Mouse (Mus musculus) telencephalon, adult 2 months (tissue): Measurements from ENCODE around the gene Il9.
A peak's percentile ranks its signal among the peaks of the same experiment; 100 is the strongest.

Source experiments
- DNase-seq: peaks from one replicate; pipeline ENCODE4 v3.0.0-alpha.2; 2011; ENCODE audit warnings: low read depth, low spot score

Il9 gene

DNA sequence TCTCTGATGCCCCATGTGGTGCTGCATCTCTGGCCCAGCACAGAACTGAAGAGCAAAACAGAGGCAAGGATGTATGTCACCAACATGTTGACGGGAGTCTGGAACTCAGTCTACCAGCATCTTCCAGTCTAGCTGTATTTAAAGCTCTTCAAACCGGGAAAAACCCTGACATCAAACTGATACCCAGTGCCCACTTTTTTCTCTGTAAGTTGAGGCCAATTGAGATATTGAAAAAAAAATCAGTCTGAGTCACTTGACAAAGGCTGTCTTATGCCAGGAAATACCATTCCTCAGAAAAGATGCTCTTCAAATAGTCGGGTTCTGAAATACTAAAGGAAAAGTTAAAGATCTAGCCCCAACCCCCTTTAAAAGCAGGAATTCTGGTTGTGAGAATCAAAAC is at the start of gene Il9:
Gene Il9 (minus strand): TSS at position 101 of the 400 bp plus-strand sequence.
- no peak for DNase-seq

DNA sequence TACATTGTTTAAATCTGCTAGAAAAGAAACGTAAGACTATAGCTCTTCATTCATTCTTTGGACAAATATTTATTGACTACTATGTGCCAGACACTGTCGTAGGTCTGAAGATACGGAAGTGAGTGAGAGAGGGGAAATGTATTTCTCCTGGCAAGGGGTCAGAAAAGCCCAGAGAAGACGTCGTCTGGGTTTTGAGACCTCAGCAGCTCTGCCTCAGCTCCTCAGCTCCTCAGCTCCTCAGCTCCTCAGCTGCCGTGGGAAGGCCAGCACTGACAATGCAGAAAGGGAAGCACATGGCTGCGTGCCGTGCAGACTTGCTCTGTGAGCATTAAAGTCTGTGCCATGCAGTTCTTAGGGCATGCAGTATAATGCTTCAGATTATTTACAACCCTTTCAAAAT is 47.6 kb upstream of the Il9 start:
- no peak for DNase-seq

DNA sequence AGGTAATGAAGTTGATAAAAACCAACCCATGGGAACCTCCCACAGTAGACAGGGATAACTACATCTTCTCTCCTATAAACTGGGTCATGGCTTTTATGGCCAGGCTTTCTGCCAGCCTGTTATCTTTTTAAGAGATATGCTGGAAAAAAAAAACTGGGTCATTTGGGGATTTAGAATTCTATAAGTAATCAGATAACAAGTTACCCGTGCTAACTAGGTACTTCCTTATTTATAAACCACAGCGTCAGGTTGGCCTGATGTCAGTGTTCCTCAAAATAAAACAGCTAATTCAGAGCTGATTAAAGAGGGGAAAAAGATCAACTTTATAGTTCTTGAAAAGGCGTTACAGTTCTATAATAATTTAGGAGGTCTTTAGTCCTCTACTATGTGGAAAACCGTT is 47.0 kb upstream of the Il9 start:
- no peak for DNase-seq

DNA sequence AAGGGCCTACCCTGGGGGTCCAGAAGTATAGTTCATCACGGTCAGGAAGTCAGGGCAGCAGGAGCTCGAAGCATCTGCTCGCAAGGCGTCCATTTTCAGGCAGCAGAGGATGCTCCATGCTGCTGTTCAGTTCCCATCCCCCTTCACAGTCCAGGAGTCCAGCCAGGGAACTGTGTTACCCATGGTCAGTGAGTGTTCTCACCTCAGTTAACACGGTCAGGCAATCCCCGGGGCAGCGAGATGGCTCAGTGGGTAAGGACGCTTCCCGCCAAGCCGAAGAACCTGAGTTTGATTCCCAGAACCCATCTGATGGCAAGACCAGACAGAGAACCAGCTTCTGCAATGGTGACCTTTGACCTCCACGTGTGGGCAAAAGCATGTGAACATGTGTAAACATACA is 46.2 kb upstream of the Il9 start:
- DNase-seq, result no peak

DNA sequence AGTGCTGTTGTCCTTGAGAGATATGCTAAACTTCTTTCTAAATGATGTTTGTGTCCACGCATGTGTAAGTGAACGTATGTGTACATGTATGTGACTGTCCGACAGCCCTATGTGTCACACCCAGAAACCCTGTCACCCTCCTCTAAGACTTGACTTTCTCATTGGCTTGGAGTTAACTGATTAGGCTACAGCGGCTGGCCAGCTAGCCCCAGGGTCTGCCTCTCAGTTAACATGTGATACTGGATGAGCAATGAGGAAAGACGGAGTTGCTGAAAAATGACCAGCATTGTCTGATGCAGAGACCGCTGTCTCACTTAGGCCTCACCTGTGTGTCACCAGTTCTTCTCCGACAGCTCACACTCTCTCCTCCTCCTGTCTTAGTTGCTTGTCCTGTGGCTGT is 45.8 kb upstream of the Il9 start:
- no peak for DNase-seq

DNA sequence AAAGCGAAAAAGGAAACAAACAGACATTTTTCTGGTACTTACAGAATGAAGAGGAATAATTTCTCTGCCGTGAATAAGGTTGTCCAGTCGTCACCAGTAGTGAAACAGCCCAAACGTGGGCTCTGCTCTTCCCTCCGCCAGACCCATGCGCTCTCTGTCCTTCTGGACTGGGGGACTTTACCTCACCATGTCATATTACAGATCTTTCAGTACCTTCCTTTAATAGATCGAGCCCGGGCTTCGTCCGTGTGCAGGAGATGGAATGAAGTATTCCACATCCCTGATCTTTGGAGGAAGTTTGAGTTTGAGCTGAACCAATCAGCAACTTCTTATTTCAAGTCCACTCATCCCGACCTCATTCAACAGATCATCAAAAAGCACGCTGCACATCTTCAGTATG is 44.8 kb upstream of the Il9 start:
- DNase-seq, result no peak

DNA sequence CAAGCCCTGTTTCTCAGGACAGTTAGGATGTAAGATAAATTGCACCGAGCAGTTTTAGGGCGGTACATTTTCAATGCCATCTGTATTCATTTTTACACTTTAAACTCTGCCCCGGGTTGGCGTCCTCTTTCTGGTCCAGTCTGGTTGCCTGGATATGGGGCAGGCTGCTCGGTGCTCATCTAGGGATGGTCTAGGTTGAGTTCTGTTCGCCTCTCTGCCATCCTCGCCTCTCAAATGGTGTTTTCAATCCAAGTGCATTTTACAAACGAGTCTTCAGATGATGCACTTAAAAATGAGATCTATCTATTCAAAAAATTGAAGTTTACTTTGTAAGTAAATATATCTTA is 40.7 kb upstream of the Il9 start:
- DNase-seq, result no peak

DNA sequence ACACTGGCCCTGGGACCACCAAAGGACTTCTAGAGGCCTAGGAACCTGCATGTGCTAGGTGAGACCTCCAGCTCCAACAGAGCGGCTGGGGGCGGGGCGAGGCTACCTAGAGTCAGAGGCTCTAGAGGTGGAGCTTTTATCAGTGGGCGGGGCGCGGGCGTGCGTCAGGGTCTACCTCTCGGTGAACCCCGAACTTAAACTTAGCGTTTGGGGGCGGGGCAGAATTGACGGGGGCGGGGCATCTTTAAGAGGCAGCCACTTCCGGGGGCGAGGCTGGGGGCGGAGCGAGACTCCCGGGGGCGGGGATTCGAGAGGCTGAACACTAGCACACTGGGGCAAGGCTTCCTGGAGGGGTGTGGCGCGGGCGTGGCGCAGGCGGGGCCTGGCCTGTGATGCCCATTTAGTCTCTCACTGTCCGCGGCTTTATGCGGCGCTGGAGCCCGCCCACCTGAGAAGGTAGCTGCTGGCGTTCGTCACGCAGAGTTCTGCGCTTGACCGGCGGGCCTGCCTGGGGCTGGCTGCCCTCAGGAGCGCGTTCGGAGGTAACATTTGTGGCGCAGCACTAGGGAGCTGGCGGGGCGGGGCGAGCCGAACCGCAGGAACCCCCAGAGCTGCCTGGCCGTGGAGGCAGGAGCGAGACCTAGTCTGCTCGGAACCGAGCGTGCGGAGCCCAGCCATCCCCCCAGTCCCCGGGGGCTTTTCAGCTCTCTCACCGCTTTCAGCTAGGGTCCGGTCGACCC is 40.2 kb upstream of the Il9 start, which contains the start of gene Fbxl21:
Gene Fbxl21 (plus strand): TSS at position 392 of the 740 bp plus-strand sequence.
- peak; percentile 83 for DNase-seq

DNA sequence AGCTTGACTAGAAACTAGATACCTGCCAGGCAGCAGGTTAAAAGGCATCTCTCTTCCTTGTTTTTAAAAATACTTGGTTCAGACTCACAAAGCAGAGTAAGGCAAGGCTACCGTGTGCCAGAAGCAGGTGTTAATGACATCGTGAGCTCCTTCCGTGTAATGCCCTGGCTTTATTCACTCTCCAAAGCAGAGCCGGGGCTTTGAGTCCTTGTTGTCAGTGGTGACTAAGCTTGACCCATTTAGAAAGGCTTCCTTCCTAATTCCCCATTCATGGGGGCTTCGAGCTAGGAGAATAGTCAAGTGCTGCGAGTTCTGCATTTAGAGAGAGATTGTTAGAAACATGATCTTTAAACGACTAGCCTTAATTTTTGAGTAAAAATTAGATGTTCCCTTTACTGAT is 34.8 kb upstream of the Il9 start:
- no peak for DNase-seq

DNA sequence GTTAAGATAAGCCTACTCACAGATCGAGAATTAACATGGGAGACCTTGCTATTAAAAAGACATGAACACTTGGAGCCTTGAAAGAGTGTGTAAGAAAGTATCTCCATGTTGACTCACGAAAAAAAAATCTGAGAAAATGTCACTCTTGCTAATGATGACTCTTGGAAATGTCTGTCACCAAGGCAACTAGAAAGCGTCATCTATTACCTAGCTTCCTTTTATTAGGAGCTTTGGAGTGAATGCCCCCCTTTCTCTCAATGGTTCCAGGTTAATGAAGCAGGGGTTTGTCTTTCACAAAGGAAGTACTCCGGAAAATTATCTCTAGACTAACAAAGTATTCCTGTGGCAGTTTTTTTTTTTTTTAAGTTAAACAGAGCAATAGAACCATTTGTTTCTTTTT is 34.3 kb upstream of the Il9 start:
- DNase-seq, result no peak

DNA sequence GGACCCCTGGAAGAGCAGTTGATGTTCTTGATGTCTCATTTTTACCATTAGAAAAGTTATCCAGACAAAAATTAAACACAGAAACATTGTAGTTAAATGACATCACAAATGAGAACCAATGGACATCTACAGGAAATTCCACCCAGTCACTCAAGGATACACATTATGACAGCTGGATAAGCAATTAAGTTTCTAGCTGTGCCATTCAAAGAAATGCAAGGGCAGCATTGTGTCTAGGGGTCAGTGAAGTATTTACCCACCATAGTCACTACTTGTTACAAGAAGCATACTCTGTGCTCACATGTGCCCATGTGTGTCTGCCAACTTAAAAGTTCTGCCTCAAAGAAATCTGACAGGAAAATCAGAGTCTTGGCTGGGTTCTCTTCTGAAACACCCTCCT is 31.5 kb upstream of the Il9 start:
- DNase-seq, result no peak

DNA sequence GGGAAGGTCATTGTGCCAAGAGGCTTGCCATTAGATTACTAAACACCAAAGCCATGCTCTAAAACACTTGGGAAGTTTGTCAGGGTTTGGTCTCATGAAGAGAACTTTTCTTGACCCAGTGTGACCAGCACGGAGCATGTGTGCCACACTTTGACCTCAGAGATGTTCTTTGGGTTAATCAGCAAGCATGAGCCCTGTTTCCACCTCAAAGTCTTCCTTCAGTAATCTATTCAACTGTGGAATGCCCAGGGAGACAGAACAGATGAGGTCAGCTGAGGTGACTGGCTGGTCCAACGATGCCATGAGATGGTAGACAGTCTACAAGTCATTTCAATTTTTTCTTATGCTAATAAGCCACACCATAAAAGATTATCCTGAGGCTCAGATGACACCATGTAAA is 27.8 kb upstream of the Il9 start:
- no peak for DNase-seq

DNA sequence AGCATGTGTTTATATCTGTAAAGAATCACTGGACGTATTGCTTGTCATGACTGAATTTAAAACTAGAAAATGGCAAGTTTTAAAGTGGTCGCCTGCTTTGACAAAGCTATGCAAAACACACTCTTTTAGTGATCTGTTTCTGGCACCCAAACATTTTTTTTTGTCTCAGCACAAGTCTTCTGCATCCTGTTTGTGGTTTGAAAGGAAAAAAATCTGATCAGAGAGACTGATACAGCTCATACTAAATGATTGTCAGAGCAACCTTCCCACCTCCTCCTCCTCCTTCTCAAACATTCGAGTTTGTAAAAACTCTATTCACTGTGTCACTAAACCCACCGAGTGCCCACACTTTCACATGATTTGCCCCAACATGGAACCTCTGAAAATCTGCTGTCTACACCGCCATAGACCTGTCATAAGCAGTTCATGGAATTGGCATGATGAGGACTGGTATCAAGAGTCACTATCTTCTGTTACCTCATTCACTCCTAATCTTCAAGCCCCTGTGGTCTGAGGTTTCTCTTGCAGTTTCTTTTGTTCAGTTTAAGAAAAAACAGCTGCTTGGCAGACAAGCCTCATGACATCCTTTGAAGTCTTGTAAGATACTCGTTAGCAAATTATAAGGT is 24.9 kb upstream of the Il9 start:
- DNase-seq, result no peak

DNA sequence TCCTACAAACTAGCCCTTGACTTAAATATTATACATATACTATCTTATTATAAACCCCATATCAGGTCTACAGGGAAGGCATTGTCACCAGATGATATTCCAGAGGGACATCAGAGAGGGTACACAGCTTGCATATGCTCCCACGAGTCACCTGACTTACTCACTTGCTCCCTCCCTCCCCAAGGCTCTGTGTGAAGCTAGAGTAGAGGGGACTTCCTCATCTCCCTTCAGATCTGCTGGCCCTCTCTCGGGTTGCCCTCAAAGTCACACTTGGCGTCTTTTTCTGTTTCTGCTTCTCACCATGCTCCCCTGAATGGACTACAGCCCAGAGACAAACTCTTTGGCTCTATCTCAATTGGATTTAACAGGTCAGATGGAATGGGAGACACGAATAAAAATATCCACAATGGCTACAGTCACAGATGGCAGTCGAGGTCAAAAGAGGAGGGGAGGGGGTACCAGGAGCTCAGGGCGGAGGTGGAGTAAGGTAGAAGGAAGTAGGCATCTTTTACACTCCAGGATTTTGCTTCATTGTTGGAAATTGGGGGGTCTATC is 19.9 kb upstream of the Il9 start:
- DNase-seq, result no peak

DNA sequence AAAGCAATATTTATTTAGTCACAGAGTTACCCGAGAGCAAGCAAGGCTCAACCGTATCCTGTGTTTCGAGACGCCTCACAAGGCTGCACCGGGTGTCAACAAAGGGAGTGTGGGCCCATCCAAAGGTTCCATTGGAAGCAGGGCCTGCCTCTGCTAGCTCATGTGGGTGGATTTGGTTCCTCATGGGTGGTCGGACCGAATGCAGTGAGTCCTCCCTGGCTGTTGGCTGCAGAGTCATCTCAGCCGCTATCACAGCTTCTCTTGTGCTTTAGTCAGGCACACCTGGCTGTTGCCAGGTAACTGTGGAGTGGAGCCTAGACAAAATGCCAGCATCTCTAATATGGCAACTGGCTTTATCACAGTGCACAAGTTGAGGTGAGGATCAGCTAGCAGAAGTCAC is 18.6 kb upstream of the Il9 start:
- no peak for DNase-seq

DNA sequence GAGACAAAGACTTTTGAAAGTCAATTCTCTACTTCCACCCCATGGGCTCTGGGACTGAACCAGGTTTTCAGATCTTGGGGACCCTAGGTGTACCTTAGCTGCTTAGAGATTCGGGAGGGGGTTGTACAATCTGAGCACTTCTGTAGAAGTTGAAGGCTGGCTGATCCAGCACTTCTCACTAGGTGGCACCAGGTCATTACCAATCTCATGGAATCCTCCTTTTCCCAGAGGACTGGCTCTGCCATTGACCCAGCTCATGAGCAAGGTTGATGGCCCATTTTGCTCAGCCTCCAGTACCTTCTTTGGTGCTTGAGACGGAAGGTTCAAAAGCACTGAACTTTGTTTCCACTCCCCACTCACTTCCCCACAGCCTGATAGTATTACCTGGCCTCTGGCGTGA is 18.1 kb upstream of the Il9 start:
- no peak for DNase-seq

DNA sequence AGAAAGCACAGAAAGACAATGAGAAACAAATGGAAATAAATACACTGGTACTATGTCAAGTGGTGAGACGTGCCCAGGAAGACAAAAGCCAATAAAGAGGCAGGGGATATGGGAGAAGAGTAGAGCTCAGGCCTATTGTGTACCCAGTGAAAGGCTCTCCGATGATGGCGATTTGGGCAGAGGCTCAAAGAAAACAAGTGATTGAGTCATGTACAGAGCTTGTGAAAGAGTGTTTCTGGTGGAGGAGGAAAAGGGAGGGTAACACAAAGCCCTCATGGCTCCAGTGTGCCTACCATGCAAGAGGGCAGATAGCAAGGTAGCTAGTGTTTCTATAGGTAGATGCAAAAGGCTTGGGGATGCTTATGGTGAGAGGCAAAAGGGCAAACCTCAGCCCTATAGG is 12.4 kb upstream of the Il9 start:
- no peak for DNase-seq

DNA sequence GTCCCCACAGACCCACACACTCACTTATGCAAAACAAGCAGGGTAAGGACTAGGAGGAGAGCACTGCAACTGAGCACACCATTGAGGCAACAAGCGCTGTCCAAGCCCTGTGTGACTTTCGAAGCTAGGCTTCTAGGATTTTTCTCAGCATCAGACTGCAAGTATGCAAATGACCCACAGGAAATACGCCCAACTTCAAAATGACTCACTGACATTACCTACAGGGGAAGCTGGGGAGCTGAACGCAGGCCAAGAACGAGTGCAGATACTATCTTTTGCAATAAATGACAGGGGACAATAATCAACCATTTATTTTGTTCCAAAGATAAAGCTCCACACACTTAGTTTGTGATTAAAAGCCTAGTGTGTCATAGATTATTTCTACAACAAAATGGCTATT is 6.0 kb upstream of the Il9 start:
- no peak for DNase-seq

DNA sequence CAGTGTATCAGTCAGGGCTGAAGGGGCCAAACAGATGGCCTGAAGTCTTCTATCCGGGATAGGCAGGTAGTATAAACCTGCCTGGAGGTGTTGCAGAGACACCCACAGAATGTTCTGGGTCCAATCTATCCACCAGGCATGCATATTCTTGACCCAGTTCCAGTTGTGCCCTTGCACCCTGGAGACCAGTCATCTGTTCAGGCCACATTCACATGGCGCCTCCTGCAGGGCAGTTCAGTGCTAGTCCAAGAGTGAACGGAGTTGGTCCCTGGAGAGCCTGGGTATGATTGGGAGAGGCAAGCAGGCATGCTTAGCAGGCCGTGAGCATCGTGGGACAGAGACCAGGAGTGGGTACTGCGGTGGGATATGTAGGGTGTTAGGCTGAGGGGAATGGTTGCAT is 4.0 kb downstream of the Il9 start:
- DNase-seq, result no peak

DNA sequence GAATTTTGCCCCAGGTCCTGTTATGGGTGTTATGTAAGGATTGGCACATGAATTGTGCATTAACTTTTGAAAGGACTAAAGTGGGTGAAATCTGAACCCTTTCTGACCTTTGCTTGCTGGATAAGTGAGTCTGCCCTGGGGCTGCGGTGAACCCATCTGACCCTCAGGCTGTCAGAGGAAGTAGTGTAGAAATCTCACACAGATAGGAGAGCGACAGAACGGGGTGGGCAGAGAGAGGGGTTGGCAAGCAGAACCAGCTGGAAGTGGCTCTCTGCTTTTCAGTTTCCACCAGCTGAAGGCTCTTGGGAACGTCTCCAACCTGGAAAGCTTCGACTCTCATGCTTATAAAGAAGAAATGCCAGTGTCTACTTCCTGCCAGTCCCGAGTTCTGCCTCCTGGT is 4.8 kb downstream of the Il9 start:
- DNase-seq, result peak; percentile 48

DNA sequence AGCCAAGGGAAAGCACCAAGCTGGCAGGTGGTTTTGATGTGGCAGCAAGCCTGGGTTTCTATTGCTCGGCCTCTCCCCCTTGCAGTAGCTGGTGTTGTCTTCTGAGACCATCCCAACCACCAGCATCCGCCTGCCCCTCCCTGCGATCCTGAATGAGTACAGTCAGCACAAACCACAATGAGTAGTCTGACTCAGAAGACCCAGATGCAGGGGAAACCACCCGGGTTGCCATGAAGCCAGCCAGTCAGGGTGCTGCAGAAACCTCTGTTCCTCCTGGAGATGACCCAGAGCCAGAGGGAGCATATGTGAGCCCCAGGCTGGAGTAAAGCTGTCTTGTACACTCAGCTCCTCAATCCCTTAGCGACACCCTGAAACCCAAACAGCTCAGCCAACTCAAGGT is 5.3 kb downstream of the Il9 start:
- DNase-seq, result no peak

DNA sequence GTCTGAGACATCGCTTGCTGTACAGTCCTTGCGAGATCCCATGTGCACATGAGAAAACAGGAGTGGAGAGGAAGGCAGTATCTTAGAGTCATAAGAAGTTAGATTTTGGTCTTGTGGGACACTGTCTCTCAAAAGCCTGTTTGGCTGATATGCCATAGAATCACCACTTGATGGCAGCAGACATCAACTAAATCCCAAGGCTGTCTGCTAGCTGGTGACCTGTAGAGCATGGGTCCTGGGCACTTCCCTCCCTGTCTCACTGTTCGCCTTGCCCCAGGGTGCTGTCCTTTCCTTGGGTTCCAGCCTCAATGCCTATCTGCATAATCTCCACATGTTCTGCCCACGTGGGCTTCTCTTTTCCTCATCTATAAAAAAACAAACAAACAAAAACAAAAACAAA is 6.7 kb downstream of the Il9 start:
- DNase-seq, result no peak

DNA sequence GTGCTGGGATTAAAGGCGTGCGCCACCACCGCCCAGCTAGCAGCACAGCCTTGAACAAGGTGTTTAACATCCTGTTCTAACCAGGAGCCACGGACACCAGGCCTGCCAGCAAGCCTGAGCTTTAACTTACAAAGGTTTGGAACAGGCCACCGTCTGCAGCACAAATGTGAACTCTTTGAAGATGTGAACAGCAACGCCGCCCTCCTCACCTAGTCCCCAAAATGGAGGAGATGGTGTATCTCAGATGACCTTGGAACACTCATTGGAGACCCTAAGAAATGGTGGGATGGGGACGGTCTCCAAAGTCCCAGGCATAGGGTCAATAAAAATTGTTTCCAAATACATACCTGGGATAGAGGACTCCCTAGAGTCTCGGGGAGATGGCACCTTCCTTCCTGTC is 9.4 kb downstream of the Il9 start:
- no peak for DNase-seq

DNA sequence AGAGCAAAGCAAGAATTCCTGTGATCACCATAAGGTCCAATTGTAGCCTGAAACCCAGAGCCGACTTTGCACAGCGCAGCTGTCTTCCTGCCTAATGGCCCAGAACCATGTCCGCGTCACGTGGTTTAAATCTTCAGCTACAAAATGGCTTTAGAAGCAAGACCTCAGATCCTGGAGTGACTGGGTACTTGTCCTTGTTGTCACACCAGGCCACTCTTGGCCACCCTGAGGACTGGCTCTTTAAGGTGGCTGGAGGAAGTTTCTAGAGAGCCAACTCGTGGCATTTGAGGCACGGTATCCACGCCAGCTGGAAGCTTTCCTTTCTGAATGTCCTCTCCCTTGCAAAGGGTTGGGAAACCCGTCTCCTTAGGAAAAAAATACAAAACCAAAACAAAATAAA is 10.1 kb downstream of the Il9 start:
- no peak for DNase-seq
